Mouse (Mus musculus) megakaryocyte, embryonic 14.5 days (primary cell): ENCODE results near the gene Zbtb43.

Experiments
- FLI1 ChIP-seq: IDR thresholded peaks from 2 replicates; pipeline ENCODE4 v1.6.1; 2012; ENCODE audit warnings: low read length, inconsistent platforms, mixed read lengths
- GATA1 ChIP-seq: IDR thresholded peaks from 3 replicates; pipeline ENCODE4 v1.6.1; 2012; ENCODE audit warnings: mixed read lengths, low read length, inconsistent platforms, borderline replicate concordance

DNA sequence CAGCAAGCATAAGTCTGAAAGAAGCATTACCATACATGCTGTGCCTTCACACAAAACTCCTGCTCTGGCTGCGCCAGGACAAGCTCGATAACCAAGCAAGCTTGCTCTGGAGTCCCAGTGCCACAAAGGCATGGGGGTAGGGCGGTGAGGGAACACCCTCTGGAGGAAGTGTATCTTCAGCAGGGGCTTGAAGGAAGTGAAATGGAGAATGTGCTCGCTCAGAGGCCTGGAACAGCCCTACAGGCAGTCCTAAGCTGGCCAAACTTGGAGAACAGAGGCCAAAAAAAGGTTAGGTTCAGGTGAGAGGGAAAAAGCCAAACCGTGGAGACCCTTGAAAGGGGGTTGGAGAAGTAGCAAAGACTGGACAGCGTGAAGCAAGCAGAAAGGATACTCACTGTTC lies 39.0 kb downstream of the Zbtb43 start:
- TF ChIP-seq FLI1 (no peak), GATA1 (no peak)
